Mouse (Mus musculus) cortical plate, adult 2 months (tissue): ENCODE results near the gene Nutf2. TPM values are rescaled to one million over a fixed set of nuclear protein-coding genes. Genes with fewer than 3 reads are reported as not detected.
"Not testable (repeated sequence)": the region's sequence is repeated elsewhere in the genome, so short reads cannot be mapped to it uniquely, and the experiment has no call there.

Source experiments
- H3K27ac ChIP-seq: fragments of 200-500 bp; 2 replicates; pipeline ENCODE4 v1.5.1; 2012; ENCODE audit warnings: low read length, control low read depth, inconsistent platforms; ENCODE audit not compliant: insufficient read depth
- H3K4me1 ChIP-seq: fragments of 200-500 bp; 2 replicates; pipeline ENCODE4 v1.6.1; 2011; ENCODE audit warnings: low read length; ENCODE audit not compliant: control insufficient read depth, insufficient read depth
- H3K4me3 ChIP-seq: fragments of 200-500 bp; 2 replicates; pipeline ENCODE4 v1.5.1; 2011; ENCODE audit warnings: mild to moderate bottlenecking, low read length, control low read depth; ENCODE audit not compliant: insufficient read depth
- CTCF ChIP-seq: fragments of 200-500 bp; IDR thresholded peaks from 2 replicates; pipeline ENCODE4 v1.5.1; 2011; ENCODE audit warnings: mild to moderate bottlenecking, control low read depth, low read length; ENCODE audit not compliant: insufficient read depth; ENCODE audit errors: extremely low read depth
- POLR2A ChIP-seq: fragments of 200-500 bp; IDR thresholded peaks from 2 replicates; pipeline ENCODE4 v1.6.1; 2011; ENCODE audit warnings: mild to moderate bottlenecking, low read length, control low read depth; ENCODE audit not compliant: insufficient read depth; ENCODE audit errors: extremely low read depth
- polyA plus RNA-seq: library from polyadenylated mRNA; depleted of rRNA; stranded (reverse); fragments of >200 nt; gene quantifications from 2 replicates; pipeline ENCODE4 v1.2.3, GENCODE M21; 2012

The Nutf2 gene
- polyA plus RNA-seq, 1 experiment: 85.1 TPM

DNA sequence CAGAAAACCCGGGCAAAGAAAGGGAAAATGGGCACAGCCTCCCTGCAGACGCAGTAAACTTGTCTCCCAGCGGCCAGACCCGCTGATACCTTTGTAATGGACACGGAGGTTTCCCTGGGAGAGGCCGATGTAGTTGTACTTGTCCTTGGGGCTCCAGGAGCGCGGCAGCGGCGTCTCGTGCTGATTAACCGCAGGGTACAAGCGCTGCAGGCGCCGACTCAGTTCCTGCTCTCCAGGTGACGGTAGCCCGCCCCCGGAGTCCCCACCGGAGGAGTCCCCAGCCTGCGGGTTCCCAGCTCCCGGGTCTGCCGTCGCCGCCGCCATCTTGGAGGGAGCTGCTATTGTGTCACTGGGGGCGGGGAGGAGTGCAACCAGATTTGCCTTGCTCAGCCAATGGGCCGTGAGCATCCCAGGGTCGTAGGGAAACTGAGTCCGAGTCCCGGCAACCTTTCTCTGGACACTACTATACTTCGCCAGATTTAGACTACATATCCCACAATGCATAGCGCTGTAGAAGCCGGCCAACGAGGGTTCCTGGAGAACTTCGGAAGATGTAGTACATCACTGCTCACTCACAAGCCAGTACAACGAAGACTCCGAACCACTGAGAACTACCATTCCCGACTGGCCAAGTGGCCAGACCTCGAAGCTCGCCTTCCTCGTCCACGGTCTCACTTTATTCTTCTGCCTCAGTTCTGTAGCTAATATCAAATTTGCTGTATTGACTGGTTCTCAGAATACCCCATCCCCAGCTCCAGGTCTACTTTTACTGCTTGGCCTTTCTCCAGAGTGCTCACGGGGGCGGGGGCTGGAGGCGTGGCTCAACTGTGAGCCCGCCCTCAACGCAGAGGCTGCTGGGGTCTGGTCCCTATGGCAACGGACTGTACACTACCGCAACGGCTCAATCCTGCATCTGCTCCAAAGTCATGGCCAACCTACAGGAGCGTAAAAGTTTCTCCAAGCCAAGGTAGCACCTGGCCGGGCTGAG is 33.2 kb upstream of the Nutf2 start, which contains the start of the genes Ranbp10 and Tsnaxip1:
Gene Ranbp10, minus strand, starts transcription at position 490 of the 988 bp plus-strand sequence.
Gene Tsnaxip1, plus strand, starts transcription at position 871 of the 988 bp plus-strand sequence.
- no peak within 1 kb of the TSS for H3K27ac ChIP-seq
- peak within 1 kb of the TSS; percentile 96 for H3K4me3 ChIP-seq
- TF ChIP-seq POLR2A: peak; percentile 62
- no peak for TF ChIP-seq CTCF
- peaks cover 5% of the 10 kb centered on the region for H3K4me1 ChIP-seq

DNA sequence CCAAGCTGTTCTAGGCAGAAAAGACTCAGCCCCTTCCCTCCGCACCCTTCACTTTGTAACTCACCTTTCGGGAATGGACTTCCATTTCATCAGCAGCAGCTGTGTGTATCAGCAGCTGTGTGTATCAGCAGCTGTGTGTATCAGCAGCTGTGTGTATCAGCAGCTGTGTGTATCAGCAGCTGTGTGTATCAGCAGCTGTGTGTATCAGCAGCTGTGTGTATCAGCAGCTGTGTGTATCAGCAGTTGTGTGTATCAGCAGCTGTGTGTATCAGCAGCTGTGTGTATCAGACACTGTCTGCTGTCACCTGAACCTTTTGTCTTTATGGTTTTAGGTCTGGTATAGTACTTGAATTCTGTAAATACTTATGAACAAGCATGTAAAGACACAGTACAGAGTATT is 26.6 kb upstream of the Nutf2 start:
- H3K4me1 ChIP-seq, H3K27ac ChIP-seq, H3K4me3 ChIP-seq: not testable (repeated sequence)

DNA sequence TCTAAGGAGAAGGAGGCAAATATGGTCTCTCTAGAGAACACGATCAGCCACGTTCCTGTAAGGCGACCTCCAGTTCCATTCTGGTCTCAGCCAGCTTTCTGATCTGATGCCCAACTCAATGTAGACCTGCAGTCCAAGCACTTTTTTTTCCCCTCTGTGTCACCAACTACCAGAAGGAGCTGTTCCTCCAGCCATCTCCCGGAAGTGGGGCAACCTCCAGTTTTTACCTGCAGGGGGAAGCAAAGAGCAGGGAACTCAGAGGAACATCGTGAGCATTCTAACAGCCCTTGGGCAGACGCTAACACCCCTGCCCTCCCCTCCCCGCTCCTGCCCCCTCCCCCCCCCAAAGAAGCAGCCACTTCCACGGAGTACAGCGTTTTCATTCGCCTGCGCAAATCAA is 25.1 kb upstream of the Nutf2 start:
- TF ChIP-seq CTCF (peak; percentile 57), POLR2A (no peak)
- no peak overlapping the region for H3K27ac ChIP-seq
- no peak overlapping the region for H3K4me3 ChIP-seq
- no peaks in the 10 kb centered on the region for H3K4me1 ChIP-seq

DNA sequence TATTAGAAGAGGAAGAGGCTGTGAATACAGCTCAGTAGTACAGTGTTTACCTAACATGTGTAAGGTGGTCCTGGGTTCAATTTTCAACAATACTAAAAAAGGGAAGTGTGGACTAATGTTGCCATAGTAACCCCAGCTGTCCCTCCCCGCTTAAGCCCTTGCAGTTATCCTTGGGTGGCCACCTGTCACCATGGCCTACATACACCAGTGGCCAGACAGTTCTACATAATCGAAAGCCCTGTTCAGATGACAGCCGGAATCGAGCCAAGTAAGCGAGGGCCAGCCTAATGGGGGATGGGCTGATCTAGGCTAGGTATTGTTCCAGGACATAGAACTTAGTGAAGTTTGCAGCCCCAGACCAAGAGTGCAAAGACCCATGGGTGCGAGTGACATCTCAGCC is 23.4 kb upstream of the Nutf2 start:
- Histone ChIP-seq H3K4me3 (no peak overlapping the region), H3K27ac (no peak overlapping the region), H3K4me1 (no peaks in the 10 kb centered on the region)
- TF ChIP-seq CTCF (no peak), POLR2A (no peak)

DNA sequence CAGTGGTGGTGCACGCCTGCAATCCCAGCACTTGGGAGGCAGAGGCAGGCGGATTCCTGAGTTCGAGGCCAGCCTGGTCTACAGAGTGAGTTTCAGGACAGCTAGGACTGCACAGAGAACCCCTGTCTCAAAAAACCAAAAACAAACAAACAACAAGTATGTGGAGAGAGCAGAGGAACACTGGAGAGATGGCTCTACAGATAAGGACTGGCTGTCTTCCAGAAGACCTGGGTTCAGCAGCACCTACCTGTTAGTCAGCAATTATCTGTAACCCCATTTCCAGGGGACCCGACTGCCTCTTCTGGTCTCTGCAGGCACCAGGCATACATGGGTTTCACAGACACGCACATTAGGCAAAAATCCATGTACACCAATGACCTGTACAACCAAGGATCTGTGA is 21.2 kb upstream of the Nutf2 start:
- no peak overlapping the region for H3K4me3 ChIP-seq
- H3K27ac ChIP-seq: no peak overlapping the region
- TF ChIP-seq CTCF (no peak), POLR2A (no peak)
- no peaks in the 10 kb centered on the region for H3K4me1 ChIP-seq

DNA sequence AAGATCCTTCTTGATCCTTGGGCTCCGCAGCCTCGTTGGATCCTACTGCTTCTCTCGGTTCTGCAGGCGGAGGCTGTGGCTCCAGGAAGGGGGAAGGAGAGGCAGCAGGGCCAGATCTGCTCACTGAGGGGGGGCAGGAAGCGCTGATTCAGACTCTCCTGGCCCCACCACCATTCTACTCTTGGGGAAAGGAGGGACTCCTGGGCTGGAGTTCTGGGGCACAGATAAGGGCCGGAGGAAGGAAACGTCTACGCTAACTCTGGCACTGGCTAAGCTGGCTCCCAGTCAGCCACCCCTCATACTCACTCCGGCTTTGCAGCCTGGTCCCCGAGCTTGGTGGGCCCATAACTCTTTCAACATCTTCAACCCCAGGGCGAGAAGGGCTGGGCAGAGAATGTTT is 13.7 kb upstream of the Nutf2 start:
- no peak for TF ChIP-seq CTCF
- TF ChIP-seq POLR2A: no peak
- H3K4me3 ChIP-seq: no peak overlapping the region
- no peaks in the 10 kb centered on the region for H3K4me1 ChIP-seq
- no peak overlapping the region for H3K27ac ChIP-seq

DNA sequence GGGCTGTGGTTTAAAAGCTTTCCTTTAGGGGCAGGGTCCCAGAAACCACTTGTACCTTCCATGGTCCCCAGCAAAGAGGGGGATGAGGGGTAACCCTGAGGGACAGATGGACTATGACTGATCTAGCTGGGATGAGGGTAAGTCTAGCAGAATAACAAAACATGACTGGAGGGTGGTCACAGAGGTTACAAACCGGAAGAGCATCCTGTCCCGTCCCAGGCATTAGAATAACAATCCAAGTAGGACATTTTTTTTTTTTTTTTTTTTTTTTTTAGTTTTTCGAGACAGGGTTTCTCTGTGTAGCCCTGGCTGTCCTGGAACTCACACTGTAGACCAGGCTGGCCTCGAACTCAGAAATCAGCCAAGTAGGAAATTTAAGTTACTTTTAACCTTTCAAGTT is 10.4 kb upstream of the Nutf2 start:
- H3K4me1 ChIP-seq: 0 out of 2 replicates have a peak, but pooled peaks cover 1% of the 10 kb centered on the region
- TF ChIP-seq POLR2A: no peak
- no peak overlapping the region for H3K4me3 ChIP-seq
- no peak overlapping the region for H3K27ac ChIP-seq

DNA sequence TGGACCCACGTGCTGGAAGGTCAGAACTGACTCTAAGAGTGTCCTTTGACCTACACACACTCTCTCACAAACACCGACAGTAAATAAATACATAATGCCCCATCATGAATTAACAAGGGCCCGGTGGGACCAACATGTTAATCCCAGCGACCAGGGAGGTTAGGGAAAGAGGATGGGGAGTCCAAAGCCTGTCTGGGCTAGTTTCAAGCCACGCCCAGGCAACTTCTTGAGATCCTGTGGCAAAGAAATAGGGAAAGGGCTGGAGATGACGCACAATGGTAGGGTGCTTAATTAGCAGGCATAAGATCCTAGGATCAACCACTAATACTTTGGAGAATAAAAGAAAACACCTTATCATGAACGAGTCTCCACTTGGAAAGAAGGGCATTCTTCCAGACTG is 9.8 kb upstream of the Nutf2 start:
- Histone ChIP-seq H3K4me1 (0 out of 2 replicates have a peak, but pooled peaks cover 1% of the 10 kb centered on the region), H3K27ac (no peak overlapping the region), H3K4me3 (no peak overlapping the region)
- TF ChIP-seq CTCF: no peak
- no peak for TF ChIP-seq POLR2A

DNA sequence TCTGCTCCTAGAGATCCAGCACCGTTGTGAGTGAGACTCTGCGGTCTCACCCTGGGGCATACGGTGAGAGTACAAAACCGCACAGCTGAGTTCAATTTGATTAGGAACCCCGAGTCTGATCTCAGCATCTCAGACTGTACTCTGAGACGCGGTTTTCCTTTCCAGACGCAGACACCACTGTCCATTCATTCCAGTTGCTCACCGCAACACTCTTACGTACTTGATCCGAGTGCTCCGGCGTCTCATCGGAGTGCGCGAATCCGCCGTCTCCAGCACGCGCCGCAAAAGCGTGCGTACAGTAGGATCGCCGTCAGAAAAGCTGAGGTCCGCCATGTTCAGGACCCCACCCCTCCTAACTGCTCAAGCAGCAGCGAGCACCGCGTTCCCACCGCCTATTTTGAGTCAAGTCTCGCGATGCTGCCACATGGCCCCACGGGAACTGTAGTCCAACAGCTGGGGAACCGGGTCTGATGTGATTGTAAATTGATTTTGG is 8.7 kb upstream of the Nutf2 start:
- TF ChIP-seq CTCF (no peak), POLR2A (peak; percentile 81; the same call in 1 of the 2 replicates)
- H3K4me3 ChIP-seq: peak overlapping the region; percentile 69
- no peak overlapping the region for H3K27ac ChIP-seq
- H3K4me1 ChIP-seq: peaks cover 4% of the 10 kb centered on the region; the same call in 1 of the 2 replicates
